Mouse (Mus musculus) stomach, embryonic 16.5 days (tissue): ENCODE data around the gene Skor1. TPM values are rescaled to one million over a fixed set of nuclear protein-coding genes. Genes with fewer than 3 reads are reported as not detected.

Experiments used
- ATAC-seq: fragments of 200-750 bp; cut with Nextera tagmentation; 2 replicates; pipeline ENCODE4 v1.8.0; 2017; ENCODE audit warnings: moderate number of reproducible peaks, moderate TSS enrichment; ENCODE audit not compliant: insufficient read depth, low FRiP score
- H3K27ac ChIP-seq: fragments of 300-500 bp; sonication (generic); 2 replicates; pipeline ENCODE4 v1.5.1; 2014; ENCODE audit warnings: low read length
- H3K27me3 ChIP-seq: fragments of 300-500 bp; sonication (generic); 2 replicates; pipeline ENCODE4 v1.6.1; 2014; ENCODE audit warnings: low read length, control low read depth, mixed read lengths; ENCODE audit not compliant: control insufficient read depth, insufficient read depth
- H3K36me3 ChIP-seq: fragments of 300-500 bp; sonication (generic); 2 replicates; pipeline ENCODE4 v1.6.1; 2014; ENCODE audit warnings: low read length; ENCODE audit not compliant: control insufficient read depth, insufficient read depth
- H3K4me1 ChIP-seq: fragments of 300-500 bp; sonication (generic); 2 replicates; pipeline ENCODE4 v1.6.1; 2014; ENCODE audit warnings: low read length, control low read depth, mixed read lengths; ENCODE audit not compliant: control insufficient read depth, insufficient read depth
- H3K4me2 ChIP-seq: fragments of 300-500 bp; sonication (generic); 2 replicates; pipeline ENCODE4 v1.6.1; 2014; ENCODE audit warnings: low read depth, low read length, mixed read lengths
- H3K4me3 ChIP-seq: fragments of 300-500 bp; sonication (generic); replicated peaks from 2 replicates; pipeline ENCODE4 v1.5.1; 2014; ENCODE audit warnings: mild to moderate bottlenecking, low read length
- H3K9ac ChIP-seq: fragments of 300-500 bp; sonication (generic); 2 replicates; pipeline ENCODE4 v1.6.1; 2014; ENCODE audit warnings: low read length
- H3K9me3 ChIP-seq: fragments of 300-500 bp; sonication (generic); replicated peaks from 2 replicates; pipeline ENCODE4 v1.6.1; 2016; ENCODE audit warnings: low read length, control low read depth; ENCODE audit not compliant: control insufficient read depth
- WGBS: fragments of 180-500 bp; shearing (Covaris S2); extraction: QIAGEN DNeasy Blood & Tissue Kit; methylation state at CpG from one replicate; pipeline ENCODE4 v1.1.7; 2014; 5-methylcytosine and 5-hydroxymethylcytosine counted together
- polyA plus RNA-seq: library from polyadenylated mRNA; unstranded; fragments of >200 nt; fragmentation: Nextera tagmentation; extraction: Ambion mirVana; gene quantifications from 2 replicates; pipeline ENCODE4 v1.2.1, GENCODE M21; 2015

Gene Skor1
- polyA plus RNA-seq, 1 experiment from 2014 or later: not detected

GRCm38 (mm10) chr9:63129641-63130041 is 19.1 kb downstream of the Skor1 start:
- no peak overlapping the region for H3K27ac ChIP-seq

DNA sequence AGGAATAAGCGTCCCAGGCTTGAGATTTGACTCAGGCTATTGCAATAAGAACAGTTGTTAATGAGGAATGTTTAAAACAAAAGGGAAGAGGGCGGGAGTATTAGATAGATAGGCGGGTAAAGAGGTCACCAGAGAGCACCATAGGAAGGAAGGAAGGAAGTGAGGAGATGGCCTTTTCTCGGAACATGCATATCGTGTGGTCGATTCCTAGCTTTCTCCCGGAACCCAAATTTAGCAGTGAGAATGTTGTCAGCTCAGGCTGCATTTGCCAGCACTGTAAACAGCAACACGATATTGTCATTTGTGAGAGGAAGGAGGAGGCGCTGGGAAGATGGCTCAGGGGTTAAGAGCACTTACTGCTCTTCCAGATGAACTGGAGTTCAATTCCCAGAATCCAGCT is 24.2 kb downstream of the Skor1 start:
- Histone ChIP-seq H3K4me1 (peaks cover 4% of the 10 kb centered on the region; the same call in 1 of the 2 replicates), H3K9ac (no peak overlapping the region), H3K9me3 (no peaks in the 10 kb centered on the region), H3K27me3 (no peaks in the 10 kb centered on the region), H3K27ac (no peak overlapping the region), H3K36me3 (no peaks in the 10 kb centered on the region), H3K4me3 (no peak overlapping the region), H3K4me2 (no peak overlapping the region)
- 31% methylated on average over 9 of the region's 9 CpGs for WGBS
- ATAC-seq: no peak

More at GRCm38 (mm10) chr9:63129641-63130041, 19.1 kb downstream of the Skor1 start:
- no peaks in the 10 kb centered on the region for H3K9me3 ChIP-seq
- H3K4me1 ChIP-seq: 0 out of 2 replicates have a peak, but pooled peaks cover 4% of the 10 kb centered on the region
- WGBS: 77% methylated on average over 8 of the region's 8 CpGs
- no peak for ATAC-seq
- no peak overlapping the region for H3K4me2 ChIP-seq
- H3K36me3 ChIP-seq: no peaks in the 10 kb centered on the region
- no peak overlapping the region for H3K4me3 ChIP-seq
- H3K9ac ChIP-seq: no peak overlapping the region
- peaks cover 6% of the 10 kb centered on the region for H3K27me3 ChIP-seq

DNA sequence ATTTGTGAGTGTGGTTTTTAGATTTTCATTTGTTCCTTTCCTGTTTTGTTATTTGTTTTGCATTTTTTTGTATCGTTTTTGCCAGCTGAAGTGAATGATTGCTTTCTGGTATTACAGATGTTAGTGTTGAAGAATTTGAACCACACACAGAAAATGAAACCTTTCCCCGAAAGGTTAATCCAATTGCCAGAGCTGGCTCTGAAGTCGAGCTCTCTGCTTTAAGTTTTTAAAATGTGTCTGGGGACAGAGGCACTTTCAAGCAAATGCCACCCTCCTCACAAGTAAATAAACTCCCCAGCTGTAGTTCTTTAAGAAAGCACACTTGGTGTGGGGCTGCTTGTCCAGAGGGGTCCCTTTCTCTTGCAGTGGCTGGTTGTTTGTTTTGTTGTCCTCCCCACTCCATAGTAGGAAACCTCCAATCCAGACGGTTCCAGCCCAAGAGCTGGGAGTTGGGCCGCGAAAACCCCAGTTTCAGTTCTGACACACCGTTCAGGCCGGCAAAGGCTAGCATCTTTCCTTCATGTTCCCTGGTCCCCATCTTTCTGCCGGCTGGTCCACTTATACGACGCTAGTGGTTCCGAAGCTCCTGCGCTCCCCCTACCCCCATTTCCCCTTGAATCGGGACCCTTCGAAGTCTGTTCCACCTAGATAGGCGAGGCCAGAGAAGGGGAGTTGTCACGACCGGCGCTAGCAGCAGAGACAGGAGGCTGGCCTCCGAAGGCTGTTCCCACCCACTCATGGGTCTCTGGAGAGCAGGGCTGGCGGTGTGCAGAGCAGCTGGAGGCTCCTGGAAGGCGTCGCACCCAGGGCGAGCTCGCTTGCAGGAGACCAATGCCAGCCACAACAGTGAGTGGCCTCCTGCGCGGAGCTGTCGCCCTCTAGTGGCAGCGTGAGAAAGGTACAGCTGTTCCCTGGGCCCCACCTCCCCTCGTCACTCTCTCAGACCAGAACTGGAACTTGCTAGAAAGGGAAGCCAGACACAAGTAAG is 25.0 kb downstream of the Skor1 start:
- Histone ChIP-seq H3K9me3 (no peaks in the 10 kb centered on the region), H3K4me3 (peak overlapping the region; percentile 57), H3K4me1 (peaks cover 4% of the 10 kb centered on the region; the same call in 1 of the 2 replicates), H3K36me3 (no peaks in the 10 kb centered on the region), H3K4me2 (peak overlapping the region; percentile 86), H3K9ac (peak overlapping the region; percentile 78), H3K27me3 (no peaks in the 10 kb centered on the region), H3K27ac (peak overlapping the region; percentile 80)
- WGBS: 4% methylated on average over 30 of the region's 30 CpGs
- peak; percentile 97 for ATAC-seq

DNA sequence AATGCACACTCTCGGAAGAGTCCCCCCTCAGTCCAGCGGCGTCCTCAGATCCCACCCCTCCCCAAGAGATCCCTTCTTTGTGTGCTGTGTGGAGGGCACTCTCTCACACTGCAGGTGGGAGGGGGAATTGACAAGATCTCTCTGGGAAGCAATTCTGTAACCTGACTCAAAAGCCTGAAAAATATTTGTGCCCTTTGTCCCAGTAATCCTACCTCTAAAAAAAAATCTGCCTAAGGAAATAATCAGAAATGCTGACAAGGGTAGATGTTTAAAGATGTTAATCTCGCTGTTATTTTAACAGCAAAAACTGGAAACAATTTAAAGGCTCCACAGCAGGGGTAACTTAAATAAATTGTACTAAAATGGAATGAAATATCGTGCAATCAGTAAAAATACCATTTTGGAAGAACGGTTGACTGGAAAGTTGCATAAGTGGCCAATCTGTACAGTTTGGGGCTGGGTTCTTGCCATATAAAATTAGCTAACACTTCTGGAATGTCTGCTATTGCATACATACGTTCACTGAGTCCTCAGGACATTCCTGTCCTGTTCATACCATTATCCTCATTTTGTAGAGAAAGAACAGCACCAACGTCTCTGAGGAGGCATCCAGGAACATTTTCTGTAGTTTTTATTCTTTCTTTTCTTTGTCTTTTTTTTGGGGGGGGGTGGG is 26.5 kb downstream of the Skor1 start:
- no peak overlapping the region for H3K9ac ChIP-seq
- no peaks in the 10 kb centered on the region for H3K27me3 ChIP-seq
- no peak overlapping the region for H3K27ac ChIP-seq
- H3K4me1 ChIP-seq: peaks cover 4% of the 10 kb centered on the region; the same call in 1 of the 2 replicates
- H3K4me2 ChIP-seq: no peak overlapping the region
- H3K9me3 ChIP-seq: no peaks in the 10 kb centered on the region
- H3K36me3 ChIP-seq: no peaks in the 10 kb centered on the region
- WGBS: 53% methylated on average over 8 of the region's 8 CpGs
- no peak for ATAC-seq
- no peak overlapping the region for H3K4me3 ChIP-seq

DNA sequence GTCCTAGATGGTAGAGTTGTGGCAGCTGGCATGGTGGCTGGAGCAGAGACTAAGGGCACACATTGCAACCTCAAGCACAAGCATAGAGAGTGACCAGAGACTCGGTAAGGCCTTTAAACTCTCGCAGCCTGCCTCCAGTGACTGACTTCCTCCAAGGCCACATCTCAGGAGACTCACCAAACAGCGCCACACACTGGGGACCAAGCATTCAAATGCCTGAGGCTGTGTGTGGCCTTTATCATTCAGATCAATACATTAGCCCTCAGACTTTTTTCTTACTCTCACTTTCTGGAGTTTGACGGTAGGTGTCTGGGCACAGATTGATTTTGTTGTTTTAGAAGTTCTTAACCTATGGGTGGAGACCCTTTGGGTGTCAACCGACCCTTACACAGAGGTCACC is 30.4 kb downstream of the Skor1 start:
- Histone ChIP-seq H3K4me2 (no peak overlapping the region), H3K27ac (no peak overlapping the region), H3K36me3 (no peaks in the 10 kb centered on the region), H3K9me3 (no peaks in the 10 kb centered on the region), H3K4me1 (peaks cover under 1% of the 10 kb centered on the region; the same call in 1 of the 2 replicates), H3K4me3 (no peak overlapping the region), H3K9ac (no peak overlapping the region), H3K27me3 (no peaks in the 10 kb centered on the region)
- no peak for ATAC-seq
- WGBS: 64% methylated on average over 5 of the region's 5 CpGs

DNA sequence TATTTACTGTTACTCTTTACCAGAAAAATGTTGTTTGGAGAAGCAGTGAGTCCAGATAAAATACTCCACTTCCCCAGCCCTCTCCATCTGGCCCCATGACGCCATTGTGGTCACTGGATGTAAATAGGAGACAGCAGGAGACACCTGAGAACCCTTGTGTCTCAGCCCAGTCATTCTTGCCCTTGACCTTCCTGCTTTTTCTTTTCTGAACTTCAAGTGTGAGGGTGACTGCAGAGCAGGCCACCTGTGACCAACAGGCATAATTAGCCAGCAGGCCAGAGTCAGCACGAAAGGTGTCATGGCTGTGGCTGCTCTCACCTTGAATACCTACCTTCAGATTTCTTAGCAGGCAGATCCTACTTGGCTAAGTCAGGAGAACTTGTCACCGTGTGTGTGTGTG is 36.2 kb downstream of the Skor1 start:
- H3K4me2 ChIP-seq: no peak overlapping the region
- H3K4me1 ChIP-seq: peaks cover 14% of the 10 kb centered on the region
- no peak overlapping the region for H3K9ac ChIP-seq
- no peaks in the 10 kb centered on the region for H3K36me3 ChIP-seq
- no peak for ATAC-seq
- H3K9me3 ChIP-seq: no peaks in the 10 kb centered on the region
- no peak overlapping the region for H3K27ac ChIP-seq
- no peak overlapping the region for H3K4me3 ChIP-seq
- no peaks in the 10 kb centered on the region for H3K27me3 ChIP-seq
- 44% methylated on average over 3 of the region's 3 CpGs for WGBS

- no peaks in the 10 kb centered on the region for H3K27me3 ChIP-seq
- ATAC-seq: 0 out of 2 replicates have a peak, but pooled peaks have one; percentile 14
- H3K9ac ChIP-seq: peak overlapping the region; percentile 82; the same call in 1 of the 2 replicates
These were observed 39.0 kb downstream of the Skor1 start for GRCm38 (mm10) chr9:63109782-63110087.

GRCm38 (mm10) chr9:63109020-63109781 is 39.6 kb downstream of the Skor1 start:
- Histone ChIP-seq H3K4me2 (peak overlapping the region; percentile 69), H3K27me3 (no peaks in the 10 kb centered on the region), H3K9me3 (no peaks in the 10 kb centered on the region; the same call in 1 of the 2 replicates), H3K36me3 (no peaks in the 10 kb centered on the region), H3K9ac (peak overlapping the region; percentile 82), H3K4me3 (peak overlapping the region; percentile 59), H3K27ac (peak overlapping the region; percentile 98), H3K4me1 (peaks cover 14% of the 10 kb centered on the region)
- peak; percentile 89 for ATAC-seq
- under 1% methylated on average over 34 of the region's 34 CpGs for WGBS

More at GRCm38 (mm10) chr9:63109782-63110087, 39.0 kb downstream of the Skor1 start:
- Histone ChIP-seq H3K4me3 (peak overlapping the region; percentile 59; the same call in 1 of the 2 replicates), H3K4me2 (peak overlapping the region; percentile 69), H3K36me3 (no peaks in the 10 kb centered on the region), H3K27ac (peak overlapping the region; percentile 98), H3K4me1 (peaks cover 14% of the 10 kb centered on the region), H3K9me3 (no peaks in the 10 kb centered on the region; the same call in 1 of the 2 replicates)
- WGBS: 4% methylated on average over 2 of the region's 2 CpGs
